31 mouse cellular contexts compared by ENCODE assay signal in the genomic region with DNA sequence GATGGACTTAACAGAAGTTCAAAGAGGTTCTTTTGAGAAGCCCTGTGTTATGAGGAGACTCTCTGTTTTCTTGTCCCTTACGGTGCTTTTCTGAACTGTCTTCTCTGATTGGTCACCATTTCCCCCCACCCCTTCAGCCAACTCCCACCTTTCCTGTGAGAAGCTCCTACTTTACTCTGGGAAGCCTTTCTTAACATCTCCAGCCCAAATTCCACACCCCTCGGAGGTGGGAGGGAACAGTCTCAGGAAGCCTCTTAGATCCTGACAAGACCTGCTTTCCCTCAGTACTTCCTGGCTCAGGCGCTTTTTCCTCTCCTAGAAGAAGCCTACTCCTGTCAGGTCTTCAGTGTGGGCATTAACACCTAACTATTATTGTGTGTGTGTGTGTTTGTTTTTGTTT. TPM values are rescaled to one million over a fixed set of nuclear protein-coding genes. Genes with fewer than 3 reads are reported as not detected.
"Had no signal": no experiment of that assay in that cellular context is flagged by ENCODE, and none has a peak within 500 bp of the region (broad histone marks: within the 10 kb centered on the region; RNA-seq: fewer than 3 reads in every experiment).

No protein-coding gene starts in this region.

- ATAC-seq: hindbrain, embryonic 16.5 days; inflammation-experienced regulatory T-cells, adult 6 months; intestine, embryonic 15.5 days; intestine, postnatal 0 days; liver, embryonic 12.5 days had no signal

- H3K4me2 ChIP-seq: heart, embryonic 12.5 days; heart, embryonic 15.5 days; hindbrain, embryonic 12.5 days; hindbrain, embryonic 14.5 days; intestine, embryonic 15.5 days; limb, embryonic 13.5 days; limb, embryonic 15.5 days; liver, embryonic 12.5 days had no signal

- H3K9me3 ChIP-seq: heart, embryonic 10.5 days; heart, embryonic 12.5 days; heart, embryonic 15.5 days; hindbrain, embryonic 10.5 days; hindbrain, embryonic 12.5 days; intestine, embryonic 15.5 days; limb, embryonic 13.5 days; limb, embryonic 15.5 days; liver, embryonic 12.5 days had no signal

- H3K4me3 ChIP-seq: heart, embryonic 10.5 days; heart, embryonic 12.5 days; heart, embryonic 15.5 days; hindbrain, embryonic 10.5 days; hindbrain, embryonic 12.5 days; intestine, embryonic 15.5 days; limb, embryonic 13.5 days; limb, embryonic 15.5 days; liver, embryonic 12.5 days had no signal

- H3K4me1 ChIP-seq: hindbrain, embryonic 10.5 days; hindbrain, embryonic 12.5 days; intestine, embryonic 15.5 days; limb, embryonic 13.5 days; limb, embryonic 15.5 days had no signal

- H3K27ac ChIP-seq: heart, embryonic 10.5 days; heart, embryonic 15.5 days; hindbrain, embryonic 10.5 days; hindbrain, embryonic 12.5 days; hindbrain, embryonic 14.5 days; intestine, embryonic 15.5 days; limb, embryonic 13.5 days; limb, embryonic 15.5 days; liver, embryonic 12.5 days; liver, embryonic 14.5 days had no signal

- DNase-seq: gastrocnemius, postnatal 10 days; gastrocnemius, postnatal 25 days; heart, adult 18-20 months; heart, postnatal 4 days; kidney, adult 18-20 months; kidney, adult 8-10 months; kidney, postnatal 10 days; kidney, postnatal 25 days; kidney, postnatal 4 days; layer of hippocampus, adult 9-11 months; layer of hippocampus, postnatal 36 days; left cerebral cortex, postnatal 4 days had no signal

- H3K36me3 ChIP-seq: heart, embryonic 10.5 days; heart, embryonic 12.5 days; heart, embryonic 15.5 days; intestine, embryonic 15.5 days; limb, embryonic 13.5 days; limb, embryonic 15.5 days; liver, embryonic 12.5 days had no signal

- H3K27me3 ChIP-seq: heart, embryonic 15.5 days; intestine, embryonic 15.5 days had no signal

- H3K9ac ChIP-seq: heart, embryonic 12.5 days; heart, embryonic 15.5 days; hindbrain, embryonic 12.5 days; hindbrain, embryonic 14.5 days; intestine, embryonic 15.5 days; limb, embryonic 13.5 days; limb, embryonic 15.5 days; liver, embryonic 12.5 days; liver, embryonic 14.5 days had no signal

RNA-seq across cellular contexts. Expression of gene Gm29776, which starts 1.0 kb away (rescaled TPM):
- polyA plus RNA-seq: intestine, postnatal 0 days; liver, adult 2 months had no signal

RNA-seq across cellular contexts. Expression of gene Cebpe, which starts 12.4 kb away (rescaled TPM):
- polyA plus RNA-seq: heart, embryonic 10.5 days; heart, embryonic 12.5 days; heart, postnatal 0 days; hindbrain, embryonic 10.5 days; hindbrain, embryonic 12.5 days; hindbrain, embryonic 14.5 days; hindbrain, embryonic 16.5 days; inflammation-experienced regulatory T-cells, adult 6 months; intestine, postnatal 0 days; kidney, embryonic 14.5 days; kidney, embryonic 16.5 days; limb, embryonic 11.5 days; limb, embryonic 13.5 days had no signal
